Mouse (Mus musculus) right cerebral cortex, adult 2 months (tissue): ENCODE results near the gene Dock8.

ENCODE experiments used
- DNase-seq, 2 experiments: peaks; one replicate each; pipeline ENCODE4 v3.0.0; 2021 to 2022; ENCODE audit warnings: low spot score in 2 of 2

The Dock8 gene

GRCm38 (mm10) chr19:25251610-25252140 is 252.3 kb downstream of the Dock8 start:
- DNase-seq, result no peak
